Mouse (Mus musculus) intestine, embryonic 16.5 days (tissue): Measurements from ENCODE around the gene Stk36. TPM values are rescaled to one million over a fixed set of nuclear protein-coding genes. Genes with fewer than 3 reads are reported as not detected.

ENCODE experiments used
- ATAC-seq: fragments of 200-750 bp; cut with Nextera tagmentation; 2 replicates; pipeline ENCODE4 v1.8.0; 2017; ENCODE audit warnings: moderate TSS enrichment, moderate library complexity
- H3K27ac ChIP-seq: fragments of 300-500 bp; sonication (generic); 2 replicates; pipeline ENCODE4 v1.5.1; 2014; ENCODE audit warnings: mild to moderate bottlenecking, low read length
- H3K27me3 ChIP-seq: fragments of 300-500 bp; sonication (generic); replicated peaks from 2 replicates; pipeline ENCODE4 v1.6.1; 2014; ENCODE audit warnings: low read length, control low read depth, mixed read lengths; ENCODE audit not compliant: control insufficient read depth, insufficient read depth
- H3K36me3 ChIP-seq: fragments of 300-500 bp; sonication (generic); 2 replicates; pipeline ENCODE4 v1.6.1; 2014; ENCODE audit warnings: low read length, control low read depth; ENCODE audit not compliant: control insufficient read depth, insufficient read depth
- H3K4me1 ChIP-seq: fragments of 300-500 bp; sonication (generic); 2 replicates; pipeline ENCODE4 v1.6.1; 2014; ENCODE audit warnings: low read length, control low read depth, mixed read lengths; ENCODE audit not compliant: control insufficient read depth, insufficient read depth
- H3K4me2 ChIP-seq: fragments of 300-500 bp; sonication (generic); 2 replicates; pipeline ENCODE4 v1.6.1; 2014; ENCODE audit warnings: low read depth, low read length, control low read depth
- H3K4me3 ChIP-seq: fragments of 300-500 bp; sonication (generic); 2 replicates; pipeline ENCODE4 v1.5.1; 2014; ENCODE audit warnings: mild to moderate bottlenecking, low read length
- H3K9ac ChIP-seq: fragments of 300-500 bp; sonication (generic); 2 replicates; pipeline ENCODE4 v1.6.1; 2014; ENCODE audit warnings: low read depth, low read length
- H3K9me3 ChIP-seq: fragments of 300-500 bp; sonication (generic); 2 replicates; pipeline ENCODE4 v1.6.1; 2016; ENCODE audit warnings: low read length, control low read depth; ENCODE audit not compliant: control insufficient read depth
- WGBS: fragments of 180-500 bp; shearing (Covaris S2); extraction: QIAGEN DNeasy Blood & Tissue Kit; methylation state at CpG from one replicate; pipeline ENCODE4 v1.1.7; 2014; 5-methylcytosine and 5-hydroxymethylcytosine counted together
- microRNA-seq: library from miRNA; unstranded; fragments of <30 nt; microRNA quantifications from one replicate; pipeline ENCODE4, GENCODE M21; 2016
- polyA plus RNA-seq: library from polyadenylated mRNA; unstranded; fragments of >200 nt; fragmentation: Nextera tagmentation; extraction: Ambion mirVana; gene quantifications from 2 replicates; pipeline ENCODE4 v1.2.1, GENCODE M21; 2015

Stk36 gene
- polyA plus RNA-seq, 1 experiment from 2014 or later = 3.3 TPM

- WGBS = 2% methylated on average over 13 of the region's 13 CpGs
- ATAC-seq = no peak; the same call in 1 of the 2 replicates
Measured at GRCm38 (mm10) chr1:74662253-74662865, 61.1 kb downstream of the Stk36 start.

GRCm38 (mm10) chr1:74665153-74665552, 63.9 kb downstream of the Stk36 start:
- 42% methylated on average over 6 of the region's 6 CpGs for WGBS
- ATAC-seq = no peak

More at GRCm38 (mm10) chr1:74662253-74662865, 61.1 kb downstream of the Stk36 start:
- Histone ChIP-seq H3K9ac (peak overlapping the region; percentile 88), H3K36me3 (no peaks in the 10 kb centered on the region), H3K27ac (peak overlapping the region; percentile 71; the same call in 1 of the 2 replicates), H3K4me1 (peaks cover 9% of the 10 kb centered on the region; the same call in 1 of the 2 replicates), H3K4me2 (peak overlapping the region; percentile 57), H3K4me3 (peak overlapping the region; percentile 82), H3K9me3 (no peaks in the 10 kb centered on the region), H3K27me3 (no peaks in the 10 kb centered on the region)

GRCm38 (mm10) chr1:74668371-74668770, 67.1 kb downstream of the Stk36 start:
- Histone ChIP-seq H3K4me1 (peaks cover 5% of the 10 kb centered on the region; the same call in 1 of the 2 replicates), H3K27ac (no peak overlapping the region), H3K27me3 (no peaks in the 10 kb centered on the region), H3K9ac (no peak overlapping the region), H3K4me3 (no peak overlapping the region), H3K36me3 (no peaks in the 10 kb centered on the region), H3K9me3 (no peaks in the 10 kb centered on the region), H3K4me2 (no peak overlapping the region)
- WGBS = 90% methylated on average over 3 of the region's 3 CpGs
- no peak for ATAC-seq

More at GRCm38 (mm10) chr1:74665153-74665552, 63.9 kb downstream of the Stk36 start:
- H3K9me3 ChIP-seq = no peaks in the 10 kb centered on the region
- H3K4me2 ChIP-seq = no peak overlapping the region
- peaks cover 9% of the 10 kb centered on the region; the same call in 1 of the 2 replicates for H3K4me1 ChIP-seq
- no peak overlapping the region for H3K27ac ChIP-seq
- H3K36me3 ChIP-seq = no peaks in the 10 kb centered on the region
- no peaks in the 10 kb centered on the region for H3K27me3 ChIP-seq
- H3K4me3 ChIP-seq = no peak overlapping the region
- H3K9ac ChIP-seq = no peak overlapping the region

GRCm38 (mm10) chr1:74672731-74673130, 71.5 kb downstream of the Stk36 start:
- no peak for ATAC-seq
- WGBS = 70% methylated on average over 7 of the region's 7 CpGs
- Histone ChIP-seq H3K9me3 (no peaks in the 10 kb centered on the region), H3K36me3 (no peaks in the 10 kb centered on the region; the same call in 1 of the 2 replicates), H3K4me1 (no peaks in the 10 kb centered on the region), H3K27me3 (no peaks in the 10 kb centered on the region), H3K4me2 (no peak overlapping the region), H3K27ac (no peak overlapping the region), H3K4me3 (no peak overlapping the region), H3K9ac (no peak overlapping the region)

- Histone ChIP-seq H3K9ac (no peak overlapping the region), H3K9me3 (no peaks in the 10 kb centered on the region), H3K27ac (no peak overlapping the region), H3K27me3 (no peaks in the 10 kb centered on the region), H3K36me3 (peaks cover 17% of the 10 kb centered on the region), H3K4me2 (no peak overlapping the region), H3K4me1 (no peaks in the 10 kb centered on the region), H3K4me3 (no peak overlapping the region)
- WGBS = 89% methylated on average over 3 of the region's 3 CpGs
- ATAC-seq = no peak
Measured at GRCm38 (mm10) chr1:74676863-74677262, 75.6 kb downstream of the Stk36 start.

- no peak overlapping the region for H3K9ac ChIP-seq
- H3K9me3 ChIP-seq = no peaks in the 10 kb centered on the region
- H3K36me3 ChIP-seq = peaks cover 17% of the 10 kb centered on the region
- H3K27me3 ChIP-seq = no peaks in the 10 kb centered on the region
- WGBS = 68% methylated on average over 1 of the region's 1 CpGs
- H3K4me3 ChIP-seq = no peak overlapping the region
- no peak for ATAC-seq
- no peaks in the 10 kb centered on the region for H3K4me1 ChIP-seq
- no peak overlapping the region; the same call in 1 of the 2 replicates for H3K27ac ChIP-seq
- no peak overlapping the region for H3K4me2 ChIP-seq
Measured at GRCm38 (mm10) chr1:74677843-74678242, 76.6 kb downstream of the Stk36 start.

Small RNA genes within 50 kb of the gene (microRNA-seq; reads per million reads assigned to microRNA genes)
- gene Gm25035 = not detected

Other genes starting within 250 kb of the Stk36 start
- gene Catip, start 239.3 kb upstream of the Stk36 start, polyA plus RNA-seq = 0.24 and 0.50 TPM in 2 replicates
- gene Slc11a1, start 226.2 kb upstream of the Stk36 start, polyA plus RNA-seq = 8.0 and 8.9 TPM in 2 replicates
- 69.4 and 72.3 TPM in 2 replicates for gene Ctdsp1, start 209.9 kb upstream of the Stk36 start, polyA plus RNA-seq
- 207 and 244 TPM in 2 replicates for gene Vil1, start 192.1 kb upstream of the Stk36 start, polyA plus RNA-seq
- gene Cnot9, start 95.4 kb upstream of the Stk36 start, polyA plus RNA-seq = 51.5 and 52.1 TPM in 2 replicates
- 0.10 and 0.29 TPM in 2 replicates for gene Plcd4, start 58.6 kb upstream of the Stk36 start, polyA plus RNA-seq
- gene Usp37, start 57.2 kb upstream of the Stk36 start, polyA plus RNA-seq = 20.3 and 20.9 TPM in 2 replicates
- gene Zfp142, start 13.2 kb upstream of the Stk36 start, polyA plus RNA-seq = 3.5 and 3.6 TPM in 2 replicates
- gene Bcs1l, start 13.2 kb upstream of the Stk36 start, polyA plus RNA-seq = 21.5 and 23.3 TPM in 2 replicates
- 26.3 and 28.2 TPM in 2 replicates for gene Rnf25, start within 50 bp of the Stk36 start, polyA plus RNA-seq
- gene Ttll4, start 60.3 kb downstream of the Stk36 start, polyA plus RNA-seq = 6.9 and 7.1 TPM in 2 replicates
- gene Cyp27a1, start 112.1 kb downstream of the Stk36 start, polyA plus RNA-seq = 7.6 and 8.0 TPM in 2 replicates
- 0.15 and 0.17 TPM in 2 replicates for gene Prkag3, start 147.8 kb downstream of the Stk36 start, polyA plus RNA-seq
- gene Wnt6, start 170.4 kb downstream of the Stk36 start, polyA plus RNA-seq = 0.22 and 0.49 TPM in 2 replicates
- 0.05 and 0.09 TPM in 2 replicates for gene Wnt10a, start 190.1 kb downstream of the Stk36 start, polyA plus RNA-seq